Mouse (Mus musculus) embryonic facial prominence, embryonic 10.5 days (tissue): Measurements from ENCODE around the gene Flot1. TPM values are rescaled to one million over a fixed set of nuclear protein-coding genes. Genes with fewer than 3 reads are reported as not detected.

ENCODE experiments used
- microRNA-seq: library from miRNA; unstranded; fragments of <30 nt; microRNA quantifications from one replicate; pipeline ENCODE4, GENCODE M21; 2017
- polyA plus RNA-seq: library from polyadenylated mRNA; unstranded; fragments of >200 nt; fragmentation: Nextera tagmentation; extraction: Ambion mirVana; gene quantifications from 2 replicates; pipeline ENCODE4 v1.2.1, GENCODE M21; 2016

Gene Flot1
- polyA plus RNA-seq, 1 experiment from 2014 or later: 49.2 TPM

Small RNA genes within 50 kb of the gene (microRNA-seq; reads per million reads assigned to microRNA genes)
- 1.2 reads per million for gene Gm28033

Other genes starting within 250 kb of the Flot1 start
- not detected in 2 replicates for gene Sfta2, start 221.7 kb upstream of the Flot1 start, polyA plus RNA-seq
- gene Gm9573, start 196.6 kb upstream of the Flot1 start, polyA plus RNA-seq: not detected in 2 replicates
- 0.20 and 0.24 TPM in 2 replicates for gene Mucl3, start 179.5 kb upstream of the Flot1 start, polyA plus RNA-seq
- gene Vars2, start 155.6 kb upstream of the Flot1 start, polyA plus RNA-seq: 19.9 and 22.0 TPM in 2 replicates
- gene Gtf2h4, start 149.5 kb upstream of the Flot1 start, polyA plus RNA-seq: 57.6 and 61.4 TPM in 2 replicates
- gene Ddr1, start 118.6 kb upstream of the Flot1 start, polyA plus RNA-seq: 49.1 and 65.3 TPM in 2 replicates
- 3.7 and 4.4 TPM in 2 replicates for gene Ier3, start 1.5 kb upstream of the Flot1 start, polyA plus RNA-seq
- gene Tubb5, start 15.1 kb downstream of the Flot1 start, polyA plus RNA-seq: 1,654 and 1,662 TPM in 2 replicates
- 18.4 and 21.2 TPM in 2 replicates for gene Mdc1, start 18.3 kb downstream of the Flot1 start, polyA plus RNA-seq
- 64.6 and 65.1 TPM in 2 replicates for gene Nrm, start 38.1 kb downstream of the Flot1 start, polyA plus RNA-seq
- 27.4 and 29.7 TPM in 2 replicates for gene Ppp1r18, start 42.4 kb downstream of the Flot1 start, polyA plus RNA-seq
- gene Dhx16, start 56.6 kb downstream of the Flot1 start, polyA plus RNA-seq: 52.6 and 60.7 TPM in 2 replicates
- gene 2310061I04Rik, start 74.2 kb downstream of the Flot1 start, polyA plus RNA-seq: 27.5 and 28.6 TPM in 2 replicates
- 117 and 130 TPM in 2 replicates for gene Atat1, start 86.8 kb downstream of the Flot1 start, polyA plus RNA-seq
- gene Mrps18b, start 93.2 kb downstream of the Flot1 start, polyA plus RNA-seq: 96.0 and 96.3 TPM in 2 replicates
- gene Ppp1r10, start 93.2 kb downstream of the Flot1 start, polyA plus RNA-seq: 59.7 and 61.2 TPM in 2 replicates
- gene Abcf1, start 146.5 kb downstream of the Flot1 start, polyA plus RNA-seq: 116 and 120 TPM in 2 replicates
- 61.1 and 62.1 TPM in 2 replicates for gene Gnl1, start 156.6 kb downstream of the Flot1 start, polyA plus RNA-seq
- 44.0 and 47.2 TPM in 2 replicates for gene Prr3, start 157.0 kb downstream of the Flot1 start, polyA plus RNA-seq
- 4.8 and 5.0 TPM in 2 replicates for gene H2-T24, start 197.3 kb downstream of the Flot1 start, polyA plus RNA-seq
- gene H2-T23, start 209.6 kb downstream of the Flot1 start, polyA plus RNA-seq: 1.8 and 2.3 TPM in 2 replicates
- gene H2-T22, start 219.5 kb downstream of the Flot1 start, polyA plus RNA-seq: 7.4 and 9.0 TPM in 2 replicates
- not detected in 2 replicates for gene Gm6034, start 219.7 kb downstream of the Flot1 start, polyA plus RNA-seq
- gene Gm11127, start 235.1 kb downstream of the Flot1 start, polyA plus RNA-seq: not detected in 2 replicates